ENCODE assay signal across 14 mouse cellular contexts in genomic region chr1:132366235-132366634, GRCm38 (mm10). TPM values are rescaled to one million over a fixed set of nuclear protein-coding genes. Genes with fewer than 3 reads are reported as not detected.
DNase-seq lines count a peak whose midpoint lies in the region; ATAC-seq and TF ChIP-seq lines count a peak whose summit lies in the region.
"Had no signal": no experiment of that assay in that cellular context is flagged by ENCODE, and none has a peak within 500 bp of the region (broad histone marks: within the 10 kb centered on the region; RNA-seq: fewer than 3 reads in every experiment).

No protein-coding gene starts in this region.

- H3K9ac ChIP-seq in forebrain, embryonic 12.5 days = 0 out of 2 replicates have a peak overlapping the region, but pooled peaks have one; percentile 17
- H3K9ac ChIP-seq in forebrain, postnatal 0 days = no peak overlapping the region
- 0 out of 2 replicates have a peak overlapping the region, but pooled peaks have one; percentile 20 for H3K9ac ChIP-seq in liver, adult 2 months (ENCODE audit: low read depth, low read length)
- peak overlapping the region; percentile 91 for H3K9ac ChIP-seq in liver, embryonic 12.5 days

- H3K4me1 ChIP-seq in forebrain, embryonic 12.5 days = peaks cover 26% of the 10 kb centered on the region
- H3K4me1 ChIP-seq in forebrain, postnatal 0 days (ENCODE audit: insufficient read depth) = 0 out of 2 replicates have a peak, but pooled peaks cover 2% of the 10 kb centered on the region
- peaks cover 2% of the 10 kb centered on the region; the same call in 1 of the 2 replicates for H3K4me1 ChIP-seq in liver, adult 2 months (ENCODE audit: control insufficient read depth, insufficient read depth, low read length)
- peaks cover 9% of the 10 kb centered on the region; the same call in 1 of the 2 replicates for H3K4me1 ChIP-seq in bone marrow, adult 2 months (ENCODE audit: control insufficient read depth, insufficient read depth, low read length)
- H3K4me1 ChIP-seq in liver, embryonic 12.5 days = peaks cover 96% of the 10 kb centered on the region

- no peak for TF ChIP-seq POLR2A in liver, adult 2 months (IDR thresholded peaks at IDR 0.05; ENCODE audit: extremely low read depth, insufficient read depth, low read length)
- no peak for TF ChIP-seq POLR2A in bone marrow, adult 2 months (IDR thresholded peaks at IDR 0.05; ENCODE audit: borderline replicate concordance, control insufficient read depth, low read depth, low read length)

- no peak overlapping the region for H3K4me2 ChIP-seq in forebrain, embryonic 12.5 days
- no peak overlapping the region for H3K4me2 ChIP-seq in forebrain, postnatal 0 days (ENCODE audit: low read depth)
- peak overlapping the region; percentile 75 for H3K4me2 ChIP-seq in liver, embryonic 12.5 days
- H3K4me2 ChIP-seq: embryonic facial prominence, embryonic 15.5 days had no signal

- 0 out of 2 replicates have a peak overlapping the region, but pooled peaks have one; percentile 1 for H3K4me3 ChIP-seq in forebrain, embryonic 12.5 days (replicated peaks)
- H3K4me3 ChIP-seq in forebrain, postnatal 0 days (ENCODE audit: low read depth, low read length) = no peak overlapping the region
- no peak overlapping the region; the same call in 1 of the 2 replicates for H3K4me3 ChIP-seq in liver, adult 2 months (ENCODE audit: insufficient read depth, low read depth, low read length)
- peak overlapping the region; percentile 70 for H3K4me3 ChIP-seq in bone marrow, adult 2 months (replicated peaks; ENCODE audit: control insufficient read depth, low read depth, low read length)
- peak overlapping the region; percentile 89 for H3K4me3 ChIP-seq in liver, embryonic 12.5 days
- H3K4me3 ChIP-seq: embryonic facial prominence, embryonic 15.5 days had no signal

- DNase-seq in forebrain, postnatal 0 days = no peak
- DNase-seq in liver, adult 2 months (ENCODE audit: extremely low read depth, low read depth, low spot score) = no peak
- DNase-seq in liver = no peak
- DNase-seq in right cerebral cortex, postnatal 10 days (ENCODE audit: low spot score in 2 of 2) = no peak
- no peak for DNase-seq in layer of hippocampus, postnatal 25 days (ENCODE audit: extremely low spot score in 1 of 2, low spot score in 1 of 2)
- DNase-seq: cerebellum, postnatal 14 days; heart, adult 18-20 months; kidney, postnatal 36 days; lung, postnatal 36 days; right cerebral cortex, postnatal 14 days had no signal

- 45% methylated on average over 8 of the region's 8 CpGs for WGBS in forebrain, embryonic 12.5 days
- WGBS in forebrain, postnatal 0 days = 51% methylated on average over 8 of the region's 8 CpGs
- WGBS in liver, adult 2 months = 79% methylated on average over 8 of the region's 8 CpGs
- 84% methylated on average over 8 of the region's 8 CpGs for WGBS in bone marrow, adult 2 months
- 76% methylated on average over 8 of the region's 8 CpGs for WGBS in liver, embryonic 12.5 days (ENCODE audit: insufficient replicate concordance)

- H3K9me3 ChIP-seq in forebrain, embryonic 12.5 days = no peaks in the 10 kb centered on the region
- H3K9me3 ChIP-seq in forebrain, postnatal 0 days (ENCODE audit: low read length) = no peaks in the 10 kb centered on the region
- no peaks in the 10 kb centered on the region for H3K9me3 ChIP-seq in liver, embryonic 12.5 days (replicated peaks)
- H3K9me3 ChIP-seq: embryonic facial prominence, embryonic 15.5 days had no signal

- H3K79me2 ChIP-seq in liver, adult 2 months (ENCODE audit: control insufficient read depth, insufficient read depth, low read length) = no peaks in the 10 kb centered on the region

- H3K27ac ChIP-seq in forebrain, embryonic 12.5 days = peak overlapping the region; percentile 53
- no peak overlapping the region for H3K27ac ChIP-seq in forebrain, postnatal 0 days (ENCODE audit: low read depth, low read length)
- no peak overlapping the region for H3K27ac ChIP-seq in liver, adult 2 months (replicated peaks; ENCODE audit: insufficient read depth, low read depth, low read length)
- H3K27ac ChIP-seq in bone marrow, adult 2 months (ENCODE audit: control insufficient read depth, insufficient read depth, low read depth, low read length, poor library complexity) = no peak overlapping the region
- H3K27ac ChIP-seq in liver, embryonic 12.5 days = peak overlapping the region; percentile 98
- H3K27ac ChIP-seq: embryonic facial prominence, embryonic 15.5 days had no signal

- no peak for ATAC-seq in forebrain, embryonic 12.5 days (ENCODE audit: low FRiP score)
- ATAC-seq in forebrain, postnatal 0 days = no peak
- ATAC-seq in liver, embryonic 12.5 days = no peak

- no peaks in the 10 kb centered on the region for H3K27me3 ChIP-seq in forebrain, embryonic 12.5 days
- no peaks in the 10 kb centered on the region for H3K27me3 ChIP-seq in forebrain, postnatal 0 days (ENCODE audit: insufficient read depth, low read length)
- H3K27me3 ChIP-seq in liver, adult 2 months (ENCODE audit: control insufficient read depth, insufficient read depth, low read length) = no peaks in the 10 kb centered on the region
- no peaks in the 10 kb centered on the region for H3K27me3 ChIP-seq in liver, embryonic 12.5 days (replicated peaks)
- H3K27me3 ChIP-seq: embryonic facial prominence, embryonic 15.5 days had no signal

- no peak for TF ChIP-seq CTCF in forebrain, postnatal 0 days (IDR thresholded peaks at IDR 0.05; ENCODE audit: low read depth)
- no peak for TF ChIP-seq CTCF in liver, adult 2 months (IDR thresholded peaks at IDR 0.05; ENCODE audit: low read depth, low read length)
- TF ChIP-seq CTCF in bone marrow, adult 2 months (IDR thresholded peaks at IDR 0.05; ENCODE audit: control insufficient read depth, insufficient read depth, low read length) = no peak

- H3K36me3 ChIP-seq in forebrain, embryonic 12.5 days (replicated peaks) = peaks cover 40% of the 10 kb centered on the region
- peaks cover 16% of the 10 kb centered on the region for H3K36me3 ChIP-seq in forebrain, postnatal 0 days (ENCODE audit: insufficient read depth)
- no peaks in the 10 kb centered on the region for H3K36me3 ChIP-seq in liver, adult 2 months (ENCODE audit: control insufficient read depth, insufficient read depth, low read length)
- peaks cover 89% of the 10 kb centered on the region for H3K36me3 ChIP-seq in liver, embryonic 12.5 days

RNA-seq across cellular contexts. Expression of gene Tmcc2, which starts 24.8 kb away (rescaled TPM):
- 24.0 and 26.9 TPM in 2 replicates for polyA plus RNA-seq in forebrain, embryonic 12.5 days (2016; fragmentation: Nextera tagmentation; extraction: Ambion mirVana)
- total RNA-seq in forebrain, postnatal 0 days (2014; rRNA removed) = 104 TPM in 2 replicates
- polyA plus RNA-seq in forebrain, postnatal 0 days (2015; fragmentation: Nextera tagmentation; extraction: Ambion mirVana) = 37.4 and 41.9 TPM in 2 replicates
- 1.6 and 1.9 TPM in 2 replicates for total RNA-seq in liver, adult 2 months (2014; rRNA removed)
- 2.2 and 2.5 TPM in 2 replicates for polyA plus RNA-seq in liver, adult 2 months (2012; rRNA removed)
- 246 and 316 TPM in 2 replicates for polyA plus RNA-seq in bone marrow, adult 2 months (2011; ENCODE audit: insufficient read depth, insufficient read length, low replicate concordance, missing spikeins)
- 342 and 350 TPM in 2 replicates for polyA plus RNA-seq in liver, embryonic 12.5 days (2016; fragmentation: Nextera tagmentation; extraction: Ambion mirVana)
- total RNA-seq in layer of hippocampus, postnatal 25 days (2021) = 100 to 1,000 TPM; 232 to 246 TPM

RNA-seq across cellular contexts. Expression of gene Nuak2, which starts 50.3 kb away (rescaled TPM):
- polyA plus RNA-seq in forebrain, embryonic 12.5 days (2016; fragmentation: Nextera tagmentation; extraction: Ambion mirVana) = 49.9 and 54.0 TPM in 2 replicates
- total RNA-seq in forebrain, postnatal 0 days (2014; rRNA removed) = 4.4 and 4.5 TPM in 2 replicates
- polyA plus RNA-seq in forebrain, postnatal 0 days (2015; fragmentation: Nextera tagmentation; extraction: Ambion mirVana) = 4.3 and 6.8 TPM in 2 replicates
- total RNA-seq in liver, adult 2 months (2014; rRNA removed) = 3.8 and 4.8 TPM in 2 replicates
- polyA plus RNA-seq in liver, adult 2 months (2012; rRNA removed) = 6.4 and 8.0 TPM in 2 replicates
- 5.2 and 16.4 TPM in 2 replicates for polyA plus RNA-seq in bone marrow, adult 2 months (2011; ENCODE audit: insufficient read depth, insufficient read length, low replicate concordance, missing spikeins)
- 1.3 and 1.7 TPM in 2 replicates for polyA plus RNA-seq in liver, embryonic 12.5 days (2016; fragmentation: Nextera tagmentation; extraction: Ambion mirVana)
- under 1 TPM; 0.64 to 0.92 TPM for total RNA-seq in layer of hippocampus, postnatal 25 days (2021)

RNA-seq across cellular contexts. Expression of gene Dstyk, which starts 51.1 kb away (rescaled TPM):
- polyA plus RNA-seq in forebrain, embryonic 12.5 days (2016; fragmentation: Nextera tagmentation; extraction: Ambion mirVana) = 14.7 and 16.1 TPM in 2 replicates
- total RNA-seq in forebrain, postnatal 0 days (2014; rRNA removed) = 18.3 and 18.9 TPM in 2 replicates
- polyA plus RNA-seq in forebrain, postnatal 0 days (2015; fragmentation: Nextera tagmentation; extraction: Ambion mirVana) = 4.8 and 6.0 TPM in 2 replicates
- total RNA-seq in liver, adult 2 months (2014; rRNA removed) = 8.9 and 10.1 TPM in 2 replicates
- polyA plus RNA-seq in liver, adult 2 months (2012; rRNA removed) = 3.6 and 4.1 TPM in 2 replicates
- 9.6 and 13.7 TPM in 2 replicates for polyA plus RNA-seq in bone marrow, adult 2 months (2011; ENCODE audit: insufficient read depth, insufficient read length, low replicate concordance, missing spikeins)
- polyA plus RNA-seq in liver, embryonic 12.5 days (2016; fragmentation: Nextera tagmentation; extraction: Ambion mirVana) = 5.8 and 6.6 TPM in 2 replicates
- total RNA-seq in layer of hippocampus, postnatal 25 days (2021) = 10 to 100 TPM; 47.4 to 49.5 TPM

Comparison
In these comparisons a context has a peak if more than half of its experiments do, and no peak if none do; other contexts are left out.
1. H3K27ac ChIP-seq: peak in forebrain, embryonic 12.5 days (single experiment) and liver, embryonic 12.5 days (single experiment); none in forebrain, postnatal 0 days (single experiment), liver, adult 2 months (single experiment) and bone marrow, adult 2 months (single experiment).
2. H3K4me3 ChIP-seq: peak in forebrain, embryonic 12.5 days (single experiment), bone marrow, adult 2 months (single experiment) and liver, embryonic 12.5 days (single experiment); none in forebrain, postnatal 0 days (single experiment) and liver, adult 2 months (single experiment).